ENCODE assay signal across 8 mouse cellular contexts in the genomic region with DNA sequence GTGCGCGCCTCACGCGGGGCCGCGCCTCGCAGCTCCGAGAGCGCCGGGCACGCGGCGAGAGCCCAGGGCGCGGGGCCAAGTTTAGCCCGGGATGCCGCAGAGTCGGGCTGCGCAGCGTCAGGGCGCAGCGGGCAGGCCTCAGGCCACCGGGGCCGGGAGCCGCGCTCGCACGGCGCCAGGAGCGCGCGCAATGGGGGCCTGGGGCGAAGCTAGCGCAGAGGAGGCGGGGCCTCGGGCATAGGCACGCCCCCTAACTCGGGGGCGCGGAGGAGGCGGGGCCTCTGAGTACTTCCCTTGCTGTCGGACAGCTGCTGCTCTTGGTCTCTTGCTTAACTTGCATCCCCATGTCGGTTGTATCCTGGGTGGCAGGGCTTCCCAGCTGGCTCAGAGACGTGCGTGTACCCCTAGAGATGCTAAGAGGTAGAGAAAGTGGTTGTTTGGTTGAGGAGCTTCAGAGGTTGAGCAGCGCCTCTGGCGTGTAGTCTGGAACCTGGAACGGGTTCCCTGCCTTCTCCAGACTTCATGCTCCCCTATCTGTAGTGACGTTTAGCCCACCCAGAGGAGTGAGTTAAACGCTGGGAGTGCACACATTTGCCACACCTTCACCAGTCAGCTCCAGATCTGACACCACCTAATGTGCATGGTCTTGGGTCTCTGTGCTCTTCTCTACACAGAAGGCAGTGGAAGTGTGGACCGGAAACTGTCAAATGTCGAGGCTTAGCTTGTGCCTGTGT. TPM values are rescaled to one million over a fixed set of nuclear protein-coding genes. Genes with fewer than 3 reads are reported as not detected.
DNase-seq lines count a peak whose midpoint lies in the region; ATAC-seq and TF ChIP-seq lines count a peak whose summit lies in the region.

A gene (minus strand): TSS at position 171 of the 734 bp plus-strand sequence.

- H3K27ac ChIP-seq in hindbrain, embryonic 12.5 days: peak within 1 kb of the TSS; percentile 92
- H3K27ac ChIP-seq in lung, postnatal 0 days (ENCODE audit: low read length): peak within 1 kb of the TSS; percentile 97

- peaks cover 8% of the 10 kb centered on the region; the same call in 1 of the 2 replicates for H3K4me1 ChIP-seq in hindbrain, embryonic 12.5 days
- peaks cover 7% of the 10 kb centered on the region; the same call in 1 of the 2 replicates for H3K4me1 ChIP-seq in lung, postnatal 0 days (ENCODE audit: insufficient read depth, low read depth, low read length)

- no peak for TF ChIP-seq EP300 in lung, postnatal 0 days (IDR thresholded peaks at IDR 0.05)

- peak within 1 kb of the TSS; percentile 76 for H3K4me2 ChIP-seq in hindbrain, embryonic 12.5 days (replicated peaks)
- peak within 1 kb of the TSS; percentile 88 for H3K4me2 ChIP-seq in lung, postnatal 0 days (replicated peaks; ENCODE audit: low read depth, low read length)

- peak; percentile 92 for ATAC-seq in hindbrain, embryonic 12.5 days (ENCODE audit: low FRiP score)
- peak; percentile 87 for ATAC-seq in lung, postnatal 0 days

- no peaks in the 10 kb centered on the region for H3K9me3 ChIP-seq in hindbrain, embryonic 12.5 days (replicated peaks)
- no peaks in the 10 kb centered on the region for H3K9me3 ChIP-seq in lung, postnatal 0 days (ENCODE audit: low read length)

- H3K27me3 ChIP-seq in hindbrain, embryonic 12.5 days: no peaks in the 10 kb centered on the region
- H3K27me3 ChIP-seq in lung, postnatal 0 days (replicated peaks; ENCODE audit: insufficient read depth, low read length): no peaks in the 10 kb centered on the region

- WGBS in hindbrain, embryonic 12.5 days: 7% methylated on average over 52 of the region's 52 CpGs
- 4% methylated on average over 40 of the region's 52 CpGs for WGBS in lung, postnatal 0 days

- H3K9ac ChIP-seq in hindbrain, embryonic 12.5 days: peak within 1 kb of the TSS; percentile 87
- H3K9ac ChIP-seq in lung, postnatal 0 days (replicated peaks; ENCODE audit: low read depth): peak within 1 kb of the TSS; percentile 81

- H3K4me3 ChIP-seq in hindbrain, embryonic 12.5 days: peak within 1 kb of the TSS; percentile 73
- peak within 1 kb of the TSS; percentile 64 for H3K4me3 ChIP-seq in lung, postnatal 0 days (ENCODE audit: low read depth, low read length)

- no peaks in the 10 kb centered on the region for H3K36me3 ChIP-seq in hindbrain, embryonic 12.5 days
- H3K36me3 ChIP-seq in lung, postnatal 0 days (ENCODE audit: insufficient read depth, low read length): no peaks in the 10 kb centered on the region

- peak; percentile 30 for TF ChIP-seq CTCF in lung, postnatal 0 days (IDR thresholded peaks at IDR 0.05)

- DNase-seq in NIH3T3 (ENCODE audit: low read depth): peak; percentile 96
- peak; percentile 86 to 90 for DNase-seq in cerebellum, postnatal 14 days
- peak; percentile 76 to 82 for DNase-seq in frontal cortex, postnatal 14 days (ENCODE audit: low spot score in 2 of 2)
- DNase-seq in layer of hippocampus, postnatal 10 days (ENCODE audit: low spot score in 2 of 2): peak; percentile 85 to 90
- peak; percentile 97 for DNase-seq in lung, postnatal 0 days (ENCODE audit: low spot score)
- peak; percentile 74 for DNase-seq in ovary, postnatal 10 days (ENCODE audit: low spot score)
- peak; percentile 95 for DNase-seq in thymus, postnatal 0 days (ENCODE audit: low spot score)

RNA-seq across cellular contexts. Expression of the gene that starts here (rescaled TPM):
- polyA plus RNA-seq in hindbrain, embryonic 12.5 days (2016; fragmentation: Nextera tagmentation; extraction: Ambion mirVana): 5.4 and 5.8 TPM in 2 replicates
- 10 to 100 TPM; 10.7 to 12.8 TPM for total RNA-seq in layer of hippocampus, postnatal 10 days (2021)
- polyA plus RNA-seq in lung, postnatal 0 days (2015; fragmentation: Nextera tagmentation; extraction: Ambion mirVana): 44.8 and 45.8 TPM in 2 replicates
- polyA plus RNA-seq in thymus, postnatal 0 days (2015; fragmentation: Nextera tagmentation; extraction: Ambion mirVana): 12.3 and 13.8 TPM in 2 replicates

Comparison
In these comparisons a context has a peak if more than half of its experiments do, and no peak if none do; other contexts are left out.
1. Peak in every context shown above with its lines: DNase-seq, ATAC-seq, H3K4me3 ChIP-seq and H3K27ac ChIP-seq.